Mouse (Mus musculus) stomach, postnatal 0 days (tissue): ENCODE measurements around the gene Gm49510.

Experiments used
- CTCF ChIP-seq: IDR thresholded peaks from 2 replicates; pipeline ENCODE4 v1.5.1; 2016; ENCODE audit warnings: antibody characterized with exemption, low read depth, mild to moderate bottlenecking, moderate library complexity
- EP300 ChIP-seq: optimal IDR thresholded peaks from 2 replicates; pipeline ENCODE3; 2016; ENCODE audit warnings: antibody characterized with exemption

GRCm38 (mm10) chr15:78930801-78931426 lies 31.4 kb downstream of the Gm49510 start:
- no peak for TF ChIP-seq EP300
- no peak for TF ChIP-seq CTCF
